Mouse (Mus musculus) neural tube, embryonic 14.5 days (tissue): ENCODE data around the gene Diaph3. TPM values are rescaled to one million over a fixed set of nuclear protein-coding genes. Genes with fewer than 3 reads are reported as not detected.

Experiments used
- ATAC-seq: fragments of 200-750 bp; cut with Nextera tagmentation; 2 replicates; pipeline ENCODE4 v1.8.0; 2017; ENCODE audit warnings: low read depth, mild to moderate bottlenecking, moderate TSS enrichment, moderate library complexity
- H3K27ac ChIP-seq: fragments of 300-500 bp; sonication (generic); 2 replicates; pipeline ENCODE4 v1.5.1; 2014; ENCODE audit warnings: low read depth, mild to moderate bottlenecking, control low read depth, low read length, moderate library complexity, mixed read lengths
- H3K27me3 ChIP-seq: fragments of 300-500 bp; sonication (generic); 2 replicates; pipeline ENCODE4 v1.6.1; 2014; ENCODE audit warnings: low read length; ENCODE audit not compliant: control insufficient read depth, insufficient read depth
- H3K36me3 ChIP-seq: fragments of 300-500 bp; sonication (generic); 2 replicates; pipeline ENCODE4 v1.6.1; 2014; ENCODE audit warnings: low read length, mixed read lengths; ENCODE audit not compliant: control insufficient read depth, insufficient read depth
- H3K4me1 ChIP-seq: fragments of 300-500 bp; sonication (generic); 2 replicates; pipeline ENCODE4 v1.6.1; 2014; ENCODE audit warnings: low read length; ENCODE audit not compliant: control insufficient read depth, insufficient read depth
- H3K4me2 ChIP-seq: fragments of 300-500 bp; sonication (generic); 2 replicates; pipeline ENCODE4 v1.6.1; 2014; ENCODE audit warnings: mild to moderate bottlenecking, low read depth, low read length, control low read depth
- H3K4me3 ChIP-seq: fragments of 300-500 bp; sonication (generic); 2 replicates; pipeline ENCODE4 v1.5.1; 2014; ENCODE audit warnings: low read depth, low read length, control low read depth, mixed read lengths
- H3K9ac ChIP-seq: fragments of 300-500 bp; sonication (generic); replicated peaks from 2 replicates; pipeline ENCODE4 v1.6.1; 2014; ENCODE audit warnings: low read depth, mild to moderate bottlenecking, control low read depth, low read length, mixed read lengths
- H3K9me3 ChIP-seq: fragments of 300-500 bp; sonication (generic); 2 replicates; pipeline ENCODE4 v1.6.1; 2016; ENCODE audit warnings: low read length; ENCODE audit not compliant: control insufficient read depth
- WGBS: fragments of 180-500 bp; shearing (Covaris S2); extraction: QIAGEN DNeasy Blood & Tissue Kit; methylation state at CpG from one replicate; pipeline ENCODE4 v1.1.7; 2014; 5-methylcytosine and 5-hydroxymethylcytosine counted together
- polyA plus RNA-seq: library from polyadenylated mRNA; unstranded; fragments of >200 nt; fragmentation: Nextera tagmentation; extraction: Ambion mirVana; gene quantifications from 2 replicates; pipeline ENCODE4 v1.2.1, GENCODE M21; 2014

Diaph3 gene
- polyA plus RNA-seq, 1 experiment from 2014 or later = 2.2 TPM

- no peaks in the 10 kb centered on the region for H3K27me3 ChIP-seq
- H3K4me2 ChIP-seq = no peak overlapping the region
- no peaks in the 10 kb centered on the region for H3K4me1 ChIP-seq
- H3K27ac ChIP-seq = no peak overlapping the region
- WGBS = 87% methylated on average over 5 of the region's 5 CpGs
- H3K9ac ChIP-seq = no peak overlapping the region
- H3K4me3 ChIP-seq = no peak overlapping the region
- no peaks in the 10 kb centered on the region for H3K36me3 ChIP-seq
- H3K9me3 ChIP-seq = no peaks in the 10 kb centered on the region
- no peak for ATAC-seq
Measured at GRCm38 (mm10) chr14:87051187-87051586, 89.8 kb downstream of the Diaph3 start.

DNA sequence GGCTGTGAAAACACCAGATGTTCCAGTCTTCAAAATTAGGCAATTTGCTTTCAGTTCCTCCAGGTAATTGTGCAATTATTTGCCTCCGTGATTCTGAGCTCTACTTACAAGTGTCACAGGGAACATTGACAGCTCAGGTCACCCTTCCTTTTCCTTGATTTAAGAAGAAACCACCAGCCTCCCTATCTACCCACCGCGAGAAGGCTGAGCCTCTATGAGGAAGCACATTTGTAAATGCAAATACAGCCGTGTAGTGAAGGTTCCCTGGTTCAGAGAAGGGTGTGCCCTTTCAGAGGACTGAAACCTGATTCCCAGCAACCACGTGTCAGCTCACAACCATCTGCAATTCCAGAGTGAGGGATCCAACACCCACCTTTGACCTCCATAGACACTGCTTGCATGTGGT lies 96.6 kb downstream of the Diaph3 start:
- ATAC-seq = no peak
- WGBS = 46% methylated on average over 5 of the region's 5 CpGs

GRCm38 (mm10) chr14:87020240-87020639 lies 120.8 kb downstream of the Diaph3 start:
- Histone ChIP-seq H3K4me2 (no peak overlapping the region), H3K36me3 (no peaks in the 10 kb centered on the region), H3K4me1 (no peaks in the 10 kb centered on the region), H3K27me3 (no peaks in the 10 kb centered on the region), H3K9me3 (no peaks in the 10 kb centered on the region), H3K9ac (no peak overlapping the region), H3K4me3 (no peak overlapping the region), H3K27ac (no peak overlapping the region)
- no peak for ATAC-seq
- WGBS = 94% methylated on average over 10 of the region's 10 CpGs

More for the DNA sequence above, 96.6 kb downstream of the Diaph3 start:
- Histone ChIP-seq H3K9ac (no peak overlapping the region), H3K4me3 (no peak overlapping the region), H3K36me3 (no peaks in the 10 kb centered on the region), H3K9me3 (no peaks in the 10 kb centered on the region), H3K27me3 (no peaks in the 10 kb centered on the region), H3K4me2 (no peak overlapping the region), H3K4me1 (no peaks in the 10 kb centered on the region), H3K27ac (no peak overlapping the region)

DNA sequence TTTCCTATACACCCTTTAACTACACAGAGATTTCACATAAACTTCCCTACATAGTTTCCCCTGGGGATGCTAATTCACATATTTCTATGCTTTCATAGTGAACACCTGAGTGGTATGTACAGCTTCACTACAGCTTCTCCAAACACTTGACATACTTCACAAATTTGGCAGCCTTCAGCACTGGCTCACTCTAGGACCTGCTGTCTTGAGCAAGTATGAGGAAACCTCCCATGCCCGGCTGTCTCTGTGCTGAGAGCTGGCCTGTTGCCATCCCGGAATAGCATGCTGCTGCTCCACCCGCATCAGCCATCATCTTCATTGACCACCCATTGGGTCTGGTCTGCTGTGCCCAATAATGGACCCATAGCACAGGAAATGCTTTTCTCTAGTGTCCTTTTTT lies 121.3 kb downstream of the Diaph3 start:
- no peak overlapping the region for H3K9ac ChIP-seq
- H3K9me3 ChIP-seq = no peaks in the 10 kb centered on the region
- no peak overlapping the region for H3K27ac ChIP-seq
- H3K36me3 ChIP-seq = no peaks in the 10 kb centered on the region
- no peak for ATAC-seq
- H3K4me1 ChIP-seq = no peaks in the 10 kb centered on the region
- no peak overlapping the region for H3K4me2 ChIP-seq
- no peak overlapping the region for H3K4me3 ChIP-seq
- 89% methylated on average over 3 of the region's 3 CpGs for WGBS
- no peaks in the 10 kb centered on the region for H3K27me3 ChIP-seq

GRCm38 (mm10) chr14:86997318-86997717 lies 143.7 kb downstream of the Diaph3 start:
- 84% methylated on average over 4 of the region's 4 CpGs for WGBS
- Histone ChIP-seq H3K4me3 (no peak overlapping the region), H3K27me3 (no peaks in the 10 kb centered on the region), H3K4me1 (no peaks in the 10 kb centered on the region), H3K36me3 (no peaks in the 10 kb centered on the region), H3K27ac (no peak overlapping the region), H3K9me3 (no peaks in the 10 kb centered on the region), H3K4me2 (no peak overlapping the region), H3K9ac (no peak overlapping the region)
- no peak for ATAC-seq

DNA sequence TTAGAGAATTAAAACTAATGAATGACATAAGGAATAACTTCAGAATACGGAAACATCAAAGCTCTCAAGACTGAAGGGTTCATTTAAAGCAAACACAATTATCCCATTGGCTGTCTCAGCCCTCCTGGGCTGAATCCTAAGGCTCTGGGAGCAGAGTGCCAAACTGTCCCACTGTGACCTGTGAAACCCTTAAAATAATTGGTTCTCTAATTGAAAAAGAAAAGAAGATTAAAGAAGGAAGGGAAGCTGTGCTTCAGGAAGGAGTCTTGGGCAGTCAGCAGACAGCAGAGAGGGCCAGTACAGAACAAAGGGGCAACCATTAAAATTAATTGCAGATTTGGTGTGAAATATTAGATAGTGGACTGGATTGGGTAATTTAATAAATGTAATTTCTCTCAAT lies 189.9 kb downstream of the Diaph3 start:
- H3K27ac ChIP-seq = no peak overlapping the region
- no peak overlapping the region for H3K4me2 ChIP-seq
- 72% methylated on average over 1 of the region's 1 CpGs for WGBS
- H3K4me3 ChIP-seq = no peak overlapping the region
- ATAC-seq = no peak
- no peaks in the 10 kb centered on the region for H3K27me3 ChIP-seq
- no peaks in the 10 kb centered on the region for H3K4me1 ChIP-seq
- H3K9me3 ChIP-seq = no peaks in the 10 kb centered on the region
- H3K9ac ChIP-seq = no peak overlapping the region
- no peaks in the 10 kb centered on the region for H3K36me3 ChIP-seq

- no peaks in the 10 kb centered on the region for H3K4me1 ChIP-seq
- H3K36me3 ChIP-seq = no peaks in the 10 kb centered on the region
- H3K9me3 ChIP-seq = no peaks in the 10 kb centered on the region
- H3K4me2 ChIP-seq = no peak overlapping the region
- H3K9ac ChIP-seq = no peak overlapping the region
- H3K27ac ChIP-seq = no peak overlapping the region
- ATAC-seq = no peak
- H3K27me3 ChIP-seq = no peaks in the 10 kb centered on the region
- H3K4me3 ChIP-seq = no peak overlapping the region
- WGBS = 94% methylated on average over 2 of the region's 2 CpGs
Measured at GRCm38 (mm10) chr14:86937953-86938352, 203.1 kb downstream of the Diaph3 start.

GRCm38 (mm10) chr14:86936424-86936823 lies 204.6 kb downstream of the Diaph3 start:
- H3K4me1 ChIP-seq = no peaks in the 10 kb centered on the region
- no peaks in the 10 kb centered on the region for H3K27me3 ChIP-seq
- peak; percentile 58; the same call in 1 of the 2 replicates for ATAC-seq
- H3K9me3 ChIP-seq = no peaks in the 10 kb centered on the region
- no peak overlapping the region for H3K27ac ChIP-seq
- no peaks in the 10 kb centered on the region for H3K36me3 ChIP-seq
- H3K4me2 ChIP-seq = no peak overlapping the region
- 37% methylated on average over 3 of the region's 3 CpGs for WGBS
- no peak overlapping the region for H3K4me3 ChIP-seq
- no peak overlapping the region for H3K9ac ChIP-seq

- no peak for ATAC-seq
- no peak overlapping the region for H3K9ac ChIP-seq
- no peak overlapping the region for H3K4me3 ChIP-seq
- H3K27ac ChIP-seq = no peak overlapping the region
- WGBS = 83% methylated on average over 4 of the region's 4 CpGs
- H3K9me3 ChIP-seq = no peaks in the 10 kb centered on the region
- no peaks in the 10 kb centered on the region for H3K36me3 ChIP-seq
- H3K27me3 ChIP-seq = no peaks in the 10 kb centered on the region
- H3K4me2 ChIP-seq = no peak overlapping the region
- H3K4me1 ChIP-seq = no peaks in the 10 kb centered on the region
Measured at GRCm38 (mm10) chr14:86930763-86931162, 210.3 kb downstream of the Diaph3 start.

DNA sequence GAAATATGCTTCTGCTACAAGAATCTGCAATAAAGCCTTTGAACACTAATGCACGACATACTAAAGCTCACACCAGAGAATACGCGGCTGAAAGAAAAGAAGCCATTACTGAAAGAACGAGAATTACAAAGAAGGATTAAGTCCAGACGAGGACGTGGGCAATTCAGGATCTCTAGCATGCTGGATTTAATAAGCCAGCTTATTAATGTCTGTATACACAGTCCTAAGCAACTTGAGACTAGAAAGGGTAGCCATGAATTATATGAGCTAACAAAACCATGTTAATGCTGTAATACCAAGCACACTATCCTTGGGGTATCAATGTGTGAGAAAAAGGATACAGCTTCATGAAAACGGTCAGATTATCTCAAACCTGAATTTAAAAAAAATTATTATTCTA lies 214.2 kb downstream of the Diaph3 start:
- Histone ChIP-seq H3K27ac (no peak overlapping the region), H3K9ac (no peak overlapping the region), H3K27me3 (no peaks in the 10 kb centered on the region), H3K4me1 (no peaks in the 10 kb centered on the region), H3K36me3 (no peaks in the 10 kb centered on the region), H3K4me3 (no peak overlapping the region), H3K9me3 (no peaks in the 10 kb centered on the region), H3K4me2 (no peak overlapping the region)
- 76% methylated on average over 7 of the region's 7 CpGs for WGBS
- ATAC-seq = no peak
